Mouse (Mus musculus) brain, adult 2 months (tissue): ENCODE data around the gene Tfap2c.

ENCODE experiments used
- DNase-seq: peaks from one replicate; pipeline ENCODE4 v3.0.0; 2011; ENCODE audit warnings: low read depth, low spot score

The Tfap2c gene

GRCm38 (mm10) chr2:172549371-172550155, at the start of gene Tfap2c:
TSS of gene Tfap2c (plus strand) at chr2:172549593.
- no peak for DNase-seq

GRCm38 (mm10) chr2:172500752-172501316, 48.6 kb upstream of the Tfap2c start:
- DNase-seq, result no peak

- DNase-seq, result peak; percentile 75
Observed at GRCm38 (mm10) chr2:172501341-172501740, 48.1 kb upstream of the Tfap2c start.

- no peak for DNase-seq
Observed at GRCm38 (mm10) chr2:172502168-172502567, 47.2 kb upstream of the Tfap2c start.

GRCm38 (mm10) chr2:172506121-172506520, 43.3 kb upstream of the Tfap2c start:
- DNase-seq, result no peak

GRCm38 (mm10) chr2:172510056-172510712, 39.2 kb upstream of the Tfap2c start:
- no peak for DNase-seq

GRCm38 (mm10) chr2:172510899-172511298, 38.5 kb upstream of the Tfap2c start:
- no peak for DNase-seq

- no peak for DNase-seq
Observed at GRCm38 (mm10) chr2:172516407-172516992, 32.9 kb upstream of the Tfap2c start.

- DNase-seq, result no peak
Observed at GRCm38 (mm10) chr2:172520616-172521371, 28.6 kb upstream of the Tfap2c start.

- DNase-seq, result no peak
Observed at GRCm38 (mm10) chr2:172522528-172522927, 26.9 kb upstream of the Tfap2c start.

GRCm38 (mm10) chr2:172527175-172527574, 22.2 kb upstream of the Tfap2c start:
- DNase-seq, result no peak

GRCm38 (mm10) chr2:172543987-172544386, 5.4 kb upstream of the Tfap2c start:
- no peak for DNase-seq

GRCm38 (mm10) chr2:172544601-172545127, 4.7 kb upstream of the Tfap2c start:
- no peak for DNase-seq

GRCm38 (mm10) chr2:172545592-172546235, 3.7 kb upstream of the Tfap2c start:
- no peak for DNase-seq

- no peak for DNase-seq
Observed at GRCm38 (mm10) chr2:172546551-172546950, 2.8 kb upstream of the Tfap2c start.

- peak; percentile 6 for DNase-seq
Observed at GRCm38 (mm10) chr2:172547116-172547515, 2.3 kb upstream of the Tfap2c start.

- DNase-seq, result no peak
Observed at GRCm38 (mm10) chr2:172547807-172548586, 1.4 kb upstream of the Tfap2c start.

GRCm38 (mm10) chr2:172548672-172549255, 629 bp upstream of the Tfap2c start:
- DNase-seq, result no peak

GRCm38 (mm10) chr2:172550364-172551080, 1.1 kb downstream of the Tfap2c start:
- DNase-seq, result no peak
